In the genomic region with DNA sequence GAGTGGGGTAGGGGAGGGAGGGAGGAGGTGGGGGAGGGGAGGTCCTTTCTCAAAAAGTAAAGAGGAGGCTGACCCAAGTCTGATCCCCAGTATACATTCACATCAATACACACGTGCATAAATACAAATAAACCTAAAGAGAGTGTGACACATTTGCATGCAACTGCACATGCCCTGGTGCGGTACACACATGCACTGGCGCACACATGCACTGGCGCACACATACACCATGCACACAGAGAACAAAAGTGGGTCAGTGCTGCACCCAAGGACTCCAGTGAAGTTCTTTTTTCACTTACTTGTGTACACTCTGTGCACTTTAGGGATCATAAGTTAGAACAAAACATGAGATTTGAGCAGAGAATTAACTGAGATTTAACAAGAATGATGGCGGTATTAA, we compare ENCODE assay signal across 8 mouse cellular contexts. TPM values are rescaled to one million over a fixed set of nuclear protein-coding genes. Genes with fewer than 3 reads are reported as not detected.
DNase-seq lines count a peak whose midpoint lies in the region; ATAC-seq and TF ChIP-seq lines count a peak whose summit lies in the region.

No protein-coding gene starts in this region.

- peak overlapping the region; percentile 79 for H3K27ac ChIP-seq in kidney, embryonic 15.5 days
- H3K27ac ChIP-seq in thymus, adult 2 months (ENCODE audit: control insufficient read depth, insufficient read depth, low read length), result peak overlapping the region; percentile 14; the same call in 1 of the 2 replicates
- peak overlapping the region; percentile 48; the same call in 1 of the 2 replicates for H3K27ac ChIP-seq in stomach, embryonic 15.5 days

- H3K9ac ChIP-seq in kidney, embryonic 15.5 days, result no peak overlapping the region
- H3K9ac ChIP-seq in stomach, embryonic 15.5 days, result no peak overlapping the region

- H3K9me3 ChIP-seq in kidney, embryonic 15.5 days (replicated peaks), result no peaks in the 10 kb centered on the region
- H3K9me3 ChIP-seq in stomach, embryonic 15.5 days, result no peaks in the 10 kb centered on the region

- no peak for TF ChIP-seq CTCF in thymus, adult 2 months (IDR thresholded peaks at IDR 0.05; ENCODE audit: borderline replicate concordance, control insufficient read depth, extremely low read depth, insufficient read depth, low read length, poor library complexity)

- no peak for ATAC-seq in kidney, embryonic 15.5 days (replicated peaks; ENCODE audit: low FRiP score)
- no peak for ATAC-seq in stomach, embryonic 15.5 days (ENCODE audit: insufficient read depth, low FRiP score, low read depth)

- no peaks in the 10 kb centered on the region for H3K36me3 ChIP-seq in kidney, embryonic 15.5 days
- no peaks in the 10 kb centered on the region for H3K36me3 ChIP-seq in thymus, adult 2 months (ENCODE audit: control insufficient read depth, insufficient read depth, low read length)
- no peaks in the 10 kb centered on the region for H3K36me3 ChIP-seq in stomach, embryonic 15.5 days

- no peaks in the 10 kb centered on the region for H3K27me3 ChIP-seq in kidney, embryonic 15.5 days
- H3K27me3 ChIP-seq in thymus, adult 2 months (ENCODE audit: control insufficient read depth, insufficient read depth, low read length), result no peaks in the 10 kb centered on the region
- H3K27me3 ChIP-seq in stomach, embryonic 15.5 days (replicated peaks), result no peaks in the 10 kb centered on the region

- TF ChIP-seq POLR2A in thymus, adult 2 months (IDR thresholded peaks at IDR 0.05; ENCODE audit: control insufficient read depth, extremely low read depth, insufficient read depth, low read length, poor library complexity), result no peak

- no peak overlapping the region for H3K4me3 ChIP-seq in kidney, embryonic 15.5 days (replicated peaks)
- H3K4me3 ChIP-seq in thymus, adult 2 months (ENCODE audit: control insufficient read depth, insufficient read depth, low read length), result no peak overlapping the region
- no peak overlapping the region for H3K4me3 ChIP-seq in stomach, embryonic 15.5 days (replicated peaks)

- peaks cover 63% of the 10 kb centered on the region for H3K4me1 ChIP-seq in kidney, embryonic 15.5 days
- peaks cover 34% of the 10 kb centered on the region for H3K4me1 ChIP-seq in thymus, adult 2 months (replicated peaks; ENCODE audit: control insufficient read depth, insufficient read depth, low read length)
- H3K4me1 ChIP-seq in stomach, embryonic 15.5 days, result peaks cover 43% of the 10 kb centered on the region

- peak; percentile 8 for DNase-seq in embryo, embryonic 9.5 days (ENCODE audit: extremely low spot score)
- no peak for DNase-seq in embryo, embryonic 10 days (ENCODE audit: low spot score)
- no peak for DNase-seq in kidney, postnatal 25 days
- DNase-seq in thymus, adult 2 months, result peak; percentile 23
- no peak for DNase-seq in thymus, postnatal 14 days
- DNase-seq in layer of hippocampus, adult 18-20 months (ENCODE audit: low spot score in 2 of 2), result no peak

- H3K4me2 ChIP-seq in kidney, embryonic 15.5 days, result peak overlapping the region; percentile 10
- no peak overlapping the region; the same call in 1 of the 2 replicates for H3K4me2 ChIP-seq in stomach, embryonic 15.5 days

- WGBS in kidney, embryonic 15.5 days, result 53% methylated on average over 5 of the region's 5 CpGs
- 85% methylated on average over 5 of the region's 5 CpGs for WGBS in thymus, adult 2 months
- WGBS in stomach, embryonic 15.5 days, result 64% methylated on average over 5 of the region's 5 CpGs

RNA-seq across cellular contexts. Expression of gene Dyrk1a, which starts 31.3 kb away (rescaled TPM):
- 8.7 and 9.7 TPM in 2 replicates for polyA plus RNA-seq in kidney, embryonic 15.5 days (2015; fragmentation: Nextera tagmentation; extraction: Ambion mirVana)
- polyA plus RNA-seq in thymus, adult 2 months (2012; rRNA removed), result 78.4 and 89.5 TPM in 2 replicates
- polyA plus RNA-seq in stomach, embryonic 15.5 days (2015; fragmentation: Nextera tagmentation; extraction: Ambion mirVana), result 8.0 and 9.5 TPM in 2 replicates
- 10 to 100 TPM; 86.6 to 93.2 TPM for total RNA-seq in layer of hippocampus, adult 18-20 months (2021)

Comparison
In these comparisons a context has a peak if more than half of its experiments do, and no peak if none do; other contexts are left out.
1. DNase-seq: peak in embryo, embryonic 9.5 days (single experiment) and thymus, adult 2 months (single experiment); none in embryo, embryonic 10 days (single experiment), kidney, postnatal 25 days (0 of 2), thymus, postnatal 14 days (single experiment) and layer of hippocampus, adult 18-20 months (0 of 2).
2. H3K27ac ChIP-seq: peak in every context shown above with its lines; median percentile 79 in kidney, embryonic 15.5 days; 48 in stomach, embryonic 15.5 days; 14 in thymus, adult 2 months.